Mouse (Mus musculus): ENCODE measurements around the gene Fam136a. TPM values are rescaled to one million over a fixed set of nuclear protein-coding genes. Genes with fewer than 3 reads are reported as not detected.

Fam136a gene
- polyA plus RNA-seq, 1 experiment = 6.7 TPM

DNA sequence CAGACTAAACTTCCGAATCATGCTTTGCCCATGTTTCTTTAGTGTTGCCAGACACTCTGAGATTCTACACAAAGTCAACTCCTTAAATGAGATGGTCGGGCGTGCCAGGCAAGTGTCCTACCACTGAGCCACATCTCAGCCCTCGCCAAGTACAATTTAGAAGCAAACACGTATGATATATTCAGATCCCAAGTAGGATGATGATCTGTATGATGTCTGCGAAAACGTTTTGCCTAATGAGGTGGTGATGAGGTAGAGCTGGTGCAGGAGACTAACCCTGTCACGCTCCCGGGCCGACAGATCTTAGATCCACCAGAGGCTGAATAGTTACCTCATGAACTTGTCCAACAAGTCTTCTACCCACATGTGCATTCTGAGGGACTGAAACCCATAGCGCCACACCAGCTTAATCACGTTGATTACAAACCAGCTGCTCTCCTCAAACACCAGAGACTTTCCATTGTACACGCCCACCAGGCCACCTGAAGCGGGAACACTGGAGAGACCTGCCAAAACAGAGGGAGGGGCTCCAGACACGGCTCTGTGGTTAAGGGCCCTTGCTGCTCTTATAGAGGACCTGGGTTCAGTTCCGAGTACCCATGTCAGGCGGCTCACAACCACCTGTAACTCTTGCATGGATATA lies 28.8 kb downstream of the Fam136a start:
- Histone ChIP-seq H3K9me3 (no peaks in the 10 kb centered on the region), H3K36me3 (replicated peaks; ENCODE audit: low read length) (peaks cover 45% of the 10 kb centered on the region), H3K27me3 (replicated peaks) (no peaks in the 10 kb centered on the region), H3K4me3 (replicated peaks) (no peak overlapping the region), H3K4me1 (peaks cover 34% of the 10 kb centered on the region)
- TF ChIP-seq FLI1 (IDR thresholded peaks at IDR 0.05; ENCODE audit: low read length) (no peak), GATA1 (IDR thresholded peaks at IDR 0.05; ENCODE audit: borderline replicate concordance, low read length) (no peak)

DNA sequence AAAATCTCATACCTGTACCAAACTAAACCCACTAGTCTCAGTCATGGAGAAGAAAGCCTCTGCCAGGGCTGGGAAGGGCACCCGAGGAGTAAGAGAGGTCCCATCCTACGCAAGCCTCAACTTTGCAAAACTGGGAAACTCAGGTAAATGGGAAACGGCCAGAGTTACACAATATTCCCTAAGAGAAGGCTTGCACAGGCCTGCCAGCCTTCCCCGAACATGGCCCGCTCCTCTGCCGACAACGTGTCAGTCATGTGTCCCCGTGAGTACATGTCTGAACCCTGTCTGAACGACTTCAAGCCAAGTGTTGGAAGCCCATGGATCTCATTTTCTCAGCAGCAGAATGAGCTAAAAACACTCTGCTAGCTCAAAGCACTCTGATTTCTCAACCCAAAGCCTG lies 29.6 kb downstream of the Fam136a start:
- Histone ChIP-seq H3K36me3 (replicated peaks; ENCODE audit: low read length) (peaks cover 39% of the 10 kb centered on the region), H3K4me3 (replicated peaks) (no peak overlapping the region), H3K27me3 (replicated peaks) (no peaks in the 10 kb centered on the region), H3K9me3 (no peaks in the 10 kb centered on the region), H3K4me1 (peaks cover 39% of the 10 kb centered on the region)
- TF ChIP-seq FLI1 (IDR thresholded peaks at IDR 0.05; ENCODE audit: low read length) (no peak), GATA1 (IDR thresholded peaks at IDR 0.05; ENCODE audit: borderline replicate concordance, low read length) (no peak)

DNA sequence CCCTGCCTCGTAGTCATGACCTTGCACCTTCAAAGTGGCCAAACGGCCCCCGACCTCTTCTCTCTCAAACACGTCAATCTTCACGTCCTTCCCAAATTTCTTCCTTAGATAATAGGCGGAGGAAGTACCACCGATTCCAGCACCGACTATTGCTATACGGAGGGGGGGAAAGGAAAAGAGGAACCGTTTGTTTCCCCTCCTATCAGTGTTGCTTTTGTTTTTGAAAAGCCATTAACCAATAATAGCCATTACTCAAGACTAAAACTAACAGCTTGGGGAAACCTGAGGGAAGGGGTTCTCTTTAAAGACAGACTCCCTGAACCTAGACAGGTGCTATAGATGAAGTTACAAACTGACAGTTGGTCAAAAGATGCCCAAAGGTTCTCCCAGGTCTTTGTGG lies 30.5 kb downstream of the Fam136a start:
- H3K4me3 ChIP-seq (replicated peaks) = peak overlapping the region; percentile 98
- no peaks in the 10 kb centered on the region for H3K9me3 ChIP-seq
- TF ChIP-seq FLI1 (IDR thresholded peaks at IDR 0.05; ENCODE audit: low read length) (no peak), GATA1 (IDR thresholded peaks at IDR 0.05; ENCODE audit: borderline replicate concordance, low read length) (no peak)
- peaks cover 29% of the 10 kb centered on the region for H3K36me3 ChIP-seq (replicated peaks; ENCODE audit: low read length)
- H3K27me3 ChIP-seq (replicated peaks) = no peaks in the 10 kb centered on the region
- peaks cover 49% of the 10 kb centered on the region for H3K4me1 ChIP-seq

DNA sequence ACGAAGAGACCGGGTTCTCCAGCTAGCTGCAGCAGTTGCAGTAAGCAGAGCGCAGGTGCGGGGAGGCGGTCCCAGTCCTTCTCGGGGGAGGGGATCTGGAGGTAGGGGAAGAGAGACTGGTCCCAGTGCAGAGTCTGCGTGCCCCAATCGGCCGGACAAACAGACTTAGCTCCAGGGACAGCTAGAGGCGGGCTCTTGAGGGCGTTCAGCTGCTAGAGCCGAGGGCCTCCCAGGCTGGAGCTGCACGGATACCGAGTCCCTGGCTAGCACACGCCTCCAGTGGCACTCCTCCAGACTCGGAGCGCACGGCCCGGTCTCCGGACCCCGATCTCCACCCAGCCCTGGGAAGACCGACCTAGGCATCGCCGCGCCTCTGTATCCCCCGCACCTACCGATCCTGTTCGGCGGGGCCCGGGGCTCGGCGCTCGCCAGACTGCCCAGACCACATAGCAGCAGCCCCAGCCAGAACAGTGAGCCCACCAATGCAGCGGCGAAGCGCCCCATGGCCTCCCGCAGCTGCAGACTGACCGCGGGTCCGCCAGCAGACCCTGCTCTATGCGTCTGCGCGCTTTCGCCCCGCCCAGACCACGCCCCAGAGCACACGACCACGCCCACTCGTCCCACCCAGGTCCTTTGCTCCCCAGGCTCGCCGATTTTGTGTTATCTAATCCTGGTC lies 31.3 kb downstream of the Fam136a start, which contains the start of gene Pcyox1:
Gene Pcyox1 (minus strand): TSS at position 574 of the 676 bp plus-strand sequence.
- Histone ChIP-seq H3K36me3 (replicated peaks; ENCODE audit: low read length) (peaks cover 22% of the 10 kb centered on the region), H3K4me1 (peaks cover 54% of the 10 kb centered on the region), H3K4me3 (replicated peaks) (peak within 1 kb of the TSS; percentile 98), H3K9me3 (no peaks in the 10 kb centered on the region), H3K27me3 (replicated peaks) (no peaks in the 10 kb centered on the region)
- no peak for TF ChIP-seq FLI1 (IDR thresholded peaks at IDR 0.05; ENCODE audit: low read length)
- no peak for TF ChIP-seq GATA1 (IDR thresholded peaks at IDR 0.05; ENCODE audit: borderline replicate concordance, low read length)

DNA sequence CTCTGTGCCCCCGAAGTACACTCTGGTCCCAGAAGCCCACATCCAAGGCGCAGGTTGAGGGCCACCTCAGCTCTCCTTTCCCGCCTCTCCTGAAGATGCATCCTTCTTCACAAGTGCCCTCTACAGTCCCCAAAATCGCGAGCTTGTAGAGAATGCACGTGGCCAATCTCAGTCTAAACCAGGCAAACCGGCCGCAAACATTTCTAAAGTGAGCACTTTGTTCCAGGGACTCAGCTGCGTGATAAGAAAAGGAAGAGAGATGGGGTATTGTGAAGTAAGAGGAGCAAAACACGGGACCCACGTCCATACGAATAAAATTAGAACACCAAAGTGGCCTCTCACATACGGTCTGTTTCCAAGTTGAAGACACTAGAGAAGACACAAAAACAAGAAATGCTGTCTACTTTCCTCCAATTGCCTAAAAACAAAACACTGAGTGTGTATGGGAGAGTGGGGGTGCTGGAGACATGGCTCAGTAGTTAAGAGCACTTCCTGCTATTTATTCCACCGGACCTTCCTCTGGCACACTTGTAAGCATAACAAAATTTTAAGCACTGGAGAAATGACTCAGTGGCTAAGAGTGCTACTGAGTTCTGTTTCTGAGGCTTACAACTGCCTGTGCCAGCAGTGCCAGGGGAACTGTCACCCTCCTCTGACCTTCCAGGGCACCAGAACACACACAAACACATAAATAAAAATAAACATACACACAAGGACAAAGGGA lies 32.0 kb downstream of the Fam136a start:
- H3K36me3 ChIP-seq (replicated peaks; ENCODE audit: low read length) = peaks cover 15% of the 10 kb centered on the region
- H3K27me3 ChIP-seq (replicated peaks) = no peaks in the 10 kb centered on the region
- H3K4me1 ChIP-seq = peaks cover 54% of the 10 kb centered on the region
- peak overlapping the region; percentile 98 for H3K4me3 ChIP-seq (replicated peaks)
- no peaks in the 10 kb centered on the region for H3K9me3 ChIP-seq
- TF ChIP-seq FLI1 (IDR thresholded peaks at IDR 0.05; ENCODE audit: low read length) (no peak), GATA1 (IDR thresholded peaks at IDR 0.05; ENCODE audit: borderline replicate concordance, low read length) (no peak)

DNA sequence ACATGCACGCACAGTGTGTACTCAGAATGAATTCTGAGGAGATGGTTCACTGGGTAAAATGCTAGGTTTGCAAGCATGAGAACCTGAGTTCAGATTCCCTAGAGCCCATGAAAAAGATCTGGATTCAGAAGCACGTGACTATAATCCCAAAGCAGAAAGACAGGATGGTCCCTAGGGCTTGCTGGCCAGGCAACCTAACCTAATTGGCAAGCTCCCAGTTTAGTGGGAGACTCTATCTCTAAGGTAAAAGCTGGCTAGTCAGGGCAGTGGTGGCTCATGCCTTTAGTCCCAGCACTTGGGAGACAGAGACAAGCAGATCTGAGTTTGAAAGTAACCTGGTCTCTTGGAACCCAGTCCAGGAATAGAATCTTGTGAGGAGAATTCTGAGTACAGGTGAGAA lies 33.5 kb downstream of the Fam136a start:
- TF ChIP-seq GATA1 (IDR thresholded peaks at IDR 0.05; ENCODE audit: borderline replicate concordance, low read length) = no peak
- no peak for TF ChIP-seq FLI1 (IDR thresholded peaks at IDR 0.05; ENCODE audit: low read length)
- Histone ChIP-seq H3K4me1 (peaks cover 61% of the 10 kb centered on the region), H3K4me3 (replicated peaks) (no peak overlapping the region), H3K36me3 (replicated peaks; ENCODE audit: low read length) (peaks cover 5% of the 10 kb centered on the region), H3K27me3 (replicated peaks) (no peaks in the 10 kb centered on the region), H3K9me3 (no peaks in the 10 kb centered on the region)

DNA sequence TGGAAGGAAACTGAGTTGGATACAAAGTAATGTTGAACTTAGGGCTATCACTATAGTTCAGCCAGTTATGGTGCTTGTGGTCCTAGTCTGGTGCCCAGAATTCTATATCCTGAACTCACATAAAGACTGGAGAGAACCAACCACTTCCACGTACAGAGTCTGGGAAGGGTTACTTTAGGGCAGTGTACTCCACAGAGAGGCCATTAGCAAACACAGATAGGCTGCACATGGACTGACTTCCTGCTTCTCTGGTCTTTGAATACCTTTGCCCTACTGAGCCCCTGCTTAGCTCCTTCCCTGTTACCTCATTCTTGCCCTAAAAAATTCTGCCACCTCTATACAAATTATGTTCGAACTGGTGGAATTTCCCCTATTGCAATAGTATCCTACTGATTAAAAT lies 34.5 kb downstream of the Fam136a start:
- TF ChIP-seq GATA1 (IDR thresholded peaks at IDR 0.05; ENCODE audit: borderline replicate concordance, low read length) (no peak), FLI1 (IDR thresholded peaks at IDR 0.05; ENCODE audit: low read length) (no peak)
- Histone ChIP-seq H3K4me1 (peaks cover 58% of the 10 kb centered on the region), H3K4me3 (replicated peaks) (peak overlapping the region; percentile 11), H3K27me3 (replicated peaks) (no peaks in the 10 kb centered on the region), H3K36me3 (replicated peaks; ENCODE audit: low read length) (no peaks in the 10 kb centered on the region), H3K9me3 (no peaks in the 10 kb centered on the region)

DNA sequence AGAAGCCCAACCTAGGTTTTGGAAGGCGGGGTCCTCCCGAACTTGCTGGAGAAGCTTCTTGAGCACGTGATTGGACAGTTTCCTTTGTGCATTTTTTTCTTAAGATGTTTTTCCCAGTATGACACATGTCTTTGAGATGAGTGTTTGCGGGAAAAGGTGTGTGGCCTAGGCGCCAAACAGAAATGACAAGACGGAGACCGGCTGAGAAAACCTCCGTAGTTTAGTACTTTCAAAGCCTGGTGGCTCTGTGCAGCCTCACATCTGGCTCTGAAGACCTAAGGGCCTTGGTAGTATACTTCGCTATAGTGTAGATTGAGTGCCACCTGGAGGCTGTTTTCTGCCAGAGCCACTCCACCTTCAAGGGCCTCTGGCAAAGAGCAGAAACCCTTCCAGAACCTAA lies 35.5 kb downstream of the Fam136a start:
- Histone ChIP-seq H3K4me1 (peaks cover 54% of the 10 kb centered on the region), H3K27me3 (replicated peaks) (no peaks in the 10 kb centered on the region), H3K36me3 (replicated peaks; ENCODE audit: low read length) (no peaks in the 10 kb centered on the region), H3K4me3 (replicated peaks) (peak overlapping the region; percentile 84), H3K9me3 (no peaks in the 10 kb centered on the region)
- TF ChIP-seq GATA1 (IDR thresholded peaks at IDR 0.05; ENCODE audit: borderline replicate concordance, low read length) (no peak), FLI1 (IDR thresholded peaks at IDR 0.05; ENCODE audit: low read length) (no peak)

DNA sequence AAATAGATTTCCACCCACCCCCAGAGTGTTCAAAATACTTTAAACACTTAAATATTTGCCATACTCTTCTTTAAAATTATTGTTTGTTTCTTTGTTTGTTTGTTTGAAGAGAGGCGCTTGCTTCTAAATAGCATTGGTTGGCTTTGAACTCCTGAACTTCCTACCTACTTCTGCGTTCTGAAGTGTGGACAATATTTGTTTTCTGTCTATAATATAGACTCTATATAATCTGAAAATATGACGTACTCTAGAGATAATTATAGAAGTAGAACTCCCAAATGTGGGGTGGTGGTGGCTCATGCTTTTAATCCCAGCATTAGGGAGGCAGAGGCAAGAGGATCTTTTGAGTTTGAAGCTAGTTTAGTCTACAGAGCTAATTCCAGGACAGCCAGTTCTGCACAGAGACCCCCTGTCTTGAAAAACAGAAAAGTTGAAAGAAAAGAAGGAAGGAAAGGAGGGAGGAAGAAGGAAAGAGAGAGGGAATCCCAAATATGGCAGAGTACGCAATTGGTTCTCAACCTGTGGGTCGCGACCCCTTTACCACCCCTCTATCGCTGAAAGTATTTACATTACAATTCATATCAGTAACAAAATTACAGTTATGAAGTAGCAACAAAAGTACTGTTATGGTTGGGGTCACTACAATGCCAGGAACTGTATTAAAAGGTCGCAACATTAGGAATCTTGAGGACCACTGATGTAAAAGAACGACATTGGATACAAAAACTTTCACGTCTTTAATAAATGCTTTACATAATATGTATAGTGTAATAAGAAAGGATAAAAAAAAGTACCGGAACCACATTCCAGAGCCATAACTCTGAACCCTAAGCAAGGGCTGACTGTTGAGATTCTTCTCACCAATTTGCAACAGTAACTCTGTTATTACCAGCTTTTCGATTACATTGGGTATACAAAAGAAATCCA lies 37.5 kb downstream of the Fam136a start:
- Histone ChIP-seq H3K4me3 (replicated peaks) (peak overlapping the region; percentile 93), H3K9me3 (no peaks in the 10 kb centered on the region), H3K27me3 (replicated peaks) (no peaks in the 10 kb centered on the region), H3K4me1 (peaks cover 48% of the 10 kb centered on the region), H3K36me3 (replicated peaks; ENCODE audit: low read length) (peaks cover 10% of the 10 kb centered on the region)
- TF ChIP-seq FLI1 (IDR thresholded peaks at IDR 0.05; ENCODE audit: low read length) = no peak
- TF ChIP-seq GATA1 (IDR thresholded peaks at IDR 0.05; ENCODE audit: borderline replicate concordance, low read length) = no peak
